Mouse (Mus musculus): ENCODE data around the gene Padi3. TPM values are rescaled to one million over a fixed set of nuclear protein-coding genes. Genes with fewer than 3 reads are reported as not detected.
A peak's percentile ranks its signal among the peaks of the same experiment; 100 is the strongest.

The Padi3 gene
- total and polyA plus RNA-seq, 2 experiments from 2014 or later: 0.06 TPM; not detected in 1

- Histone ChIP-seq H3K4me2 (ENCODE audit: low read depth) (no peak overlapping the region), H3K36me3 (ENCODE audit: insufficient read depth) (no peaks in the 10 kb centered on the region), H3K4me1 (ENCODE audit: insufficient read depth) (no peaks in the 10 kb centered on the region), H3K9ac (no peak overlapping the region), H3K4me3 (ENCODE audit: low read depth, low read length) (no peak overlapping the region), H3K27ac (ENCODE audit: low read depth, low read length) (no peak overlapping the region), H3K27me3 (ENCODE audit: insufficient read depth, low read length) (no peaks in the 10 kb centered on the region), H3K9me3 (ENCODE audit: low read length) (no peaks in the 10 kb centered on the region)
- DNase-seq: no peak
- no peak for ATAC-seq
- WGBS: 83% methylated on average over 16 of the region's 16 CpGs
- no peak for TF ChIP-seq CTCF (IDR thresholded peaks at IDR 0.05; ENCODE audit: low read depth)
These were observed 19.4 kb downstream of the Padi3 start for GRCm38 (mm10) chr4:140791071-140791470.

- Histone ChIP-seq H3K4me2 (ENCODE audit: low read depth) (no peak overlapping the region), H3K4me3 (ENCODE audit: low read depth, low read length) (no peak overlapping the region), H3K27me3 (ENCODE audit: insufficient read depth, low read length) (no peaks in the 10 kb centered on the region), H3K4me1 (ENCODE audit: insufficient read depth) (no peaks in the 10 kb centered on the region), H3K36me3 (ENCODE audit: insufficient read depth) (no peaks in the 10 kb centered on the region), H3K9ac (no peak overlapping the region), H3K27ac (ENCODE audit: low read depth, low read length) (no peak overlapping the region), H3K9me3 (ENCODE audit: low read length) (no peaks in the 10 kb centered on the region)
- TF ChIP-seq CTCF (IDR thresholded peaks at IDR 0.05; ENCODE audit: low read depth): no peak
- ATAC-seq (no peak), DNase-seq (no peak)
- 91% methylated on average over 4 of the region's 4 CpGs for WGBS
These were observed 20.5 kb downstream of the Padi3 start for GRCm38 (mm10) chr4:140789983-140790382.

- H3K27ac ChIP-seq (ENCODE audit: low read depth, low read length): no peak overlapping the region
- no peak overlapping the region for H3K9ac ChIP-seq
- WGBS: 48% methylated on average over 6 of the region's 6 CpGs
- H3K4me3 ChIP-seq (ENCODE audit: low read depth, low read length): no peak overlapping the region
- no peaks in the 10 kb centered on the region for H3K36me3 ChIP-seq (ENCODE audit: insufficient read depth)
- peak; percentile 88 for TF ChIP-seq CTCF (IDR thresholded peaks at IDR 0.05; ENCODE audit: low read depth)
- no peak overlapping the region for H3K4me2 ChIP-seq (ENCODE audit: low read depth)
- H3K9me3 ChIP-seq (ENCODE audit: low read length): no peaks in the 10 kb centered on the region
- DNase-seq (peak; percentile 41), ATAC-seq (no peak)
- H3K27me3 ChIP-seq (ENCODE audit: insufficient read depth, low read length): no peaks in the 10 kb centered on the region
- H3K4me1 ChIP-seq (ENCODE audit: insufficient read depth): no peaks in the 10 kb centered on the region
These were observed 21.5 kb downstream of the Padi3 start for GRCm38 (mm10) chr4:140788983-140789382.

GRCm38 (mm10) chr4:140788264-140788663 lies 22.2 kb downstream of the Padi3 start:
- Histone ChIP-seq H3K4me1 (ENCODE audit: insufficient read depth) (no peaks in the 10 kb centered on the region), H3K4me3 (ENCODE audit: low read depth, low read length) (no peak overlapping the region), H3K4me2 (ENCODE audit: low read depth) (no peak overlapping the region), H3K27me3 (ENCODE audit: insufficient read depth, low read length) (no peaks in the 10 kb centered on the region), H3K9me3 (ENCODE audit: low read length) (no peaks in the 10 kb centered on the region), H3K9ac (no peak overlapping the region), H3K27ac (ENCODE audit: low read depth, low read length) (no peak overlapping the region), H3K36me3 (ENCODE audit: insufficient read depth) (no peaks in the 10 kb centered on the region)
- ATAC-seq (no peak), DNase-seq (no peak)
- no peak for TF ChIP-seq CTCF (IDR thresholded peaks at IDR 0.05; ENCODE audit: low read depth)
- 80% methylated on average over 6 of the region's 6 CpGs for WGBS

GRCm38 (mm10) chr4:140787414-140787813 lies 23.0 kb downstream of the Padi3 start:
- 75% methylated on average over 4 of the region's 4 CpGs for WGBS
- DNase-seq (no peak), ATAC-seq (no peak)
- H3K4me3 ChIP-seq (ENCODE audit: low read depth, low read length): no peak overlapping the region
- H3K9ac ChIP-seq: no peak overlapping the region
- no peak for TF ChIP-seq CTCF (IDR thresholded peaks at IDR 0.05; ENCODE audit: low read depth)
- H3K27me3 ChIP-seq (ENCODE audit: insufficient read depth, low read length): no peaks in the 10 kb centered on the region
- H3K27ac ChIP-seq (ENCODE audit: low read depth, low read length): no peak overlapping the region
- H3K4me1 ChIP-seq (ENCODE audit: insufficient read depth): no peaks in the 10 kb centered on the region
- H3K9me3 ChIP-seq (ENCODE audit: low read length): no peaks in the 10 kb centered on the region
- H3K36me3 ChIP-seq (ENCODE audit: insufficient read depth): no peaks in the 10 kb centered on the region
- H3K4me2 ChIP-seq (ENCODE audit: low read depth): no peak overlapping the region

- DNase-seq: no peak
- no peak overlapping the region for H3K4me2 ChIP-seq (ENCODE audit: low read depth)
- no peak overlapping the region for H3K9ac ChIP-seq
- TF ChIP-seq CTCF (IDR thresholded peaks at IDR 0.05; ENCODE audit: low read depth): no peak
- H3K9me3 ChIP-seq (ENCODE audit: low read length): no peaks in the 10 kb centered on the region
- WGBS: 79% methylated on average over 5 of the region's 5 CpGs
- H3K27me3 ChIP-seq (ENCODE audit: insufficient read depth, low read length): no peaks in the 10 kb centered on the region
- no peaks in the 10 kb centered on the region for H3K36me3 ChIP-seq (ENCODE audit: insufficient read depth)
- H3K27ac ChIP-seq (ENCODE audit: low read depth, low read length): no peak overlapping the region
- no peak for ATAC-seq
- H3K4me1 ChIP-seq (ENCODE audit: insufficient read depth): no peaks in the 10 kb centered on the region
- H3K4me3 ChIP-seq (ENCODE audit: low read depth, low read length): no peak overlapping the region
These were observed 25.2 kb downstream of the Padi3 start for GRCm38 (mm10) chr4:140785217-140785616.

- ATAC-seq (no peak), DNase-seq (no peak)
- TF ChIP-seq CTCF (IDR thresholded peaks at IDR 0.05; ENCODE audit: low read depth): no peak
- no peaks in the 10 kb centered on the region for H3K36me3 ChIP-seq (ENCODE audit: insufficient read depth)
- H3K4me1 ChIP-seq (ENCODE audit: insufficient read depth): no peaks in the 10 kb centered on the region
- no peak overlapping the region for H3K4me2 ChIP-seq (ENCODE audit: low read depth)
- 93% methylated on average over 9 of the region's 9 CpGs for WGBS
- H3K4me3 ChIP-seq (ENCODE audit: low read depth, low read length): no peak overlapping the region
- no peak overlapping the region for H3K9ac ChIP-seq
- H3K9me3 ChIP-seq (ENCODE audit: low read length): no peaks in the 10 kb centered on the region
- H3K27me3 ChIP-seq (ENCODE audit: insufficient read depth, low read length): no peaks in the 10 kb centered on the region
- no peak overlapping the region for H3K27ac ChIP-seq (ENCODE audit: low read depth, low read length)
These were observed 26.0 kb downstream of the Padi3 start for GRCm38 (mm10) chr4:140784292-140784945.
